ENCODE assay signal across 9 mouse cellular contexts in genomic region chr10:60834949-60835348, GRCm38 (mm10). TPM values are rescaled to one million over a fixed set of nuclear protein-coding genes. Genes with fewer than 3 reads are reported as not detected.
A peak's percentile ranks its signal among the peaks of the same experiment; 100 is the strongest.
DNase-seq lines count a peak whose midpoint lies in the region; ATAC-seq and TF ChIP-seq lines count a peak whose summit lies in the region.
"Had no signal": no experiment of that assay in that cellular context is flagged by ENCODE, and none has a peak within 500 bp of the region (broad histone marks: within the 10 kb centered on the region; RNA-seq: fewer than 3 reads in every experiment).

No protein-coding gene starts in this region.

- no peaks in the 10 kb centered on the region for H3K9me3 ChIP-seq in hindbrain, embryonic 11.5 days (ENCODE audit: control insufficient read depth, low read length)
- H3K9me3 ChIP-seq in hindbrain, embryonic 12.5 days (replicated peaks), result no peaks in the 10 kb centered on the region
- no peaks in the 10 kb centered on the region for H3K9me3 ChIP-seq in E14TG2a.4 (ENCODE audit: low read length)
- H3K9me3 ChIP-seq: liver, embryonic 15.5 days had no signal

- peaks cover 3% of the 10 kb centered on the region; the same call in 1 of the 2 replicates for H3K4me1 ChIP-seq in hindbrain, embryonic 11.5 days (replicated peaks; ENCODE audit: control insufficient read depth, insufficient read depth, low read length)
- peaks cover 14% of the 10 kb centered on the region for H3K4me1 ChIP-seq in hindbrain, embryonic 12.5 days
- H3K4me1 ChIP-seq in E14TG2a.4 (replicated peaks; ENCODE audit: low read depth, low read length), result peaks cover 43% of the 10 kb centered on the region
- peaks cover 14% of the 10 kb centered on the region for H3K4me1 ChIP-seq in testis, adult 2 months (ENCODE audit: control insufficient read depth, insufficient read depth, low read length)

- H3K36me3 ChIP-seq in hindbrain, embryonic 11.5 days (ENCODE audit: control insufficient read depth, insufficient read depth, low read length), result no peaks in the 10 kb centered on the region
- H3K36me3 ChIP-seq in hindbrain, embryonic 12.5 days, result no peaks in the 10 kb centered on the region
- H3K36me3 ChIP-seq in E14TG2a.4 (ENCODE audit: insufficient read depth, low read length), result no peaks in the 10 kb centered on the region
- no peaks in the 10 kb centered on the region for H3K36me3 ChIP-seq in testis, adult 2 months (ENCODE audit: control insufficient read depth, insufficient read depth, low read length)
- H3K36me3 ChIP-seq: liver, embryonic 15.5 days had no signal

- no peak overlapping the region for H3K4me3 ChIP-seq in hindbrain, embryonic 11.5 days (ENCODE audit: low read depth, low read length)
- no peak overlapping the region for H3K4me3 ChIP-seq in hindbrain, embryonic 12.5 days
- no peak overlapping the region for H3K4me3 ChIP-seq in E14TG2a.4 (replicated peaks; ENCODE audit: low read length)
- no peak overlapping the region for H3K4me3 ChIP-seq in layer of hippocampus, adult 2 months
- H3K4me3 ChIP-seq in testis, adult 2 months (ENCODE audit: control insufficient read depth, low read depth, low read length), result no peak overlapping the region
- H3K4me3 ChIP-seq: liver, embryonic 15.5 days had no signal

- H3K9ac ChIP-seq in hindbrain, embryonic 11.5 days (ENCODE audit: low read depth, low read length), result no peak overlapping the region
- no peak overlapping the region for H3K9ac ChIP-seq in hindbrain, embryonic 12.5 days
- H3K9ac ChIP-seq: liver, embryonic 15.5 days had no signal

- no peak overlapping the region for H3K4me2 ChIP-seq in hindbrain, embryonic 11.5 days (replicated peaks; ENCODE audit: low read depth, low read length)
- no peak overlapping the region for H3K4me2 ChIP-seq in hindbrain, embryonic 12.5 days (replicated peaks)
- H3K4me2 ChIP-seq: liver, embryonic 15.5 days had no signal

- no peak for ATAC-seq in hindbrain, embryonic 11.5 days (ENCODE audit: low FRiP score)
- no peak for ATAC-seq in hindbrain, embryonic 12.5 days (ENCODE audit: low FRiP score)
- ATAC-seq in megakaryocyte progenitor cell, adult 5-6 weeks (replicated peaks; ENCODE audit: poor library complexity), result peak; percentile 63

- no peak overlapping the region for H3K27ac ChIP-seq in hindbrain, embryonic 11.5 days (ENCODE audit: low read depth, low read length)
- H3K27ac ChIP-seq in hindbrain, embryonic 12.5 days, result no peak overlapping the region
- H3K27ac ChIP-seq in layer of hippocampus, adult 2 months, result no peak overlapping the region
- H3K27ac ChIP-seq in testis, adult 2 months (ENCODE audit: control insufficient read depth, insufficient read depth, low read depth, low read length), result no peak overlapping the region
- H3K27ac ChIP-seq: liver, embryonic 15.5 days had no signal

- peaks cover 41% of the 10 kb centered on the region for H3K27me3 ChIP-seq in hindbrain, embryonic 11.5 days (ENCODE audit: control insufficient read depth, insufficient read depth, low read length)
- H3K27me3 ChIP-seq in hindbrain, embryonic 12.5 days, result peaks cover 65% of the 10 kb centered on the region
- peaks cover 78% of the 10 kb centered on the region for H3K27me3 ChIP-seq in E14TG2a.4 (ENCODE audit: insufficient read depth, low read length)
- no peaks in the 10 kb centered on the region for H3K27me3 ChIP-seq in testis, adult 2 months (ENCODE audit: control insufficient read depth, insufficient read depth, low read length)

- TF ChIP-seq CTCF in E14TG2a.4 (conservative IDR thresholded peaks at IDR 0.05; ENCODE audit: low read length), result peak; percentile 98
- TF ChIP-seq CTCF in layer of hippocampus, adult 2 months (conservative IDR thresholded peaks at IDR 0.05), result peak; percentile 100
- peak; percentile 100 for TF ChIP-seq CTCF in testis, adult 2 months (IDR thresholded peaks at IDR 0.05; ENCODE audit: control insufficient read depth, insufficient read depth, insufficient replicate concordance, low read depth, low read length)

- TF ChIP-seq POLR2A in testis, adult 2 months (IDR thresholded peaks at IDR 0.05; ENCODE audit: control insufficient read depth, low read depth, low read length), result no peak

- DNase-seq in hindbrain, embryonic 11.5 days (ENCODE audit: low spot score), result peak; percentile 89
- DNase-seq in c-Kit-positive CD71-negative TER-119-negative erythroid progenitor cells, embryonic 14.5 days (ENCODE audit: low read depth), result peak; percentile 44
- peak; percentile 74 for DNase-seq in gastrocnemius, adult 18-20 months (ENCODE audit: low spot score)
- DNase-seq in layer of hippocampus, adult 2 months (ENCODE audit: low spot score in 2 of 2), result peak; percentile 42 to 83

- 3% methylated on average over 13 of the region's 13 CpGs for WGBS in hindbrain, embryonic 11.5 days
- 2% methylated on average over 13 of the region's 13 CpGs for WGBS in hindbrain, embryonic 12.5 days

RNA-seq across cellular contexts. Expression of gene Unc5b, which starts 3.6 kb away (rescaled TPM):
- polyA plus RNA-seq in hindbrain, embryonic 11.5 days (2014; fragmentation: Nextera tagmentation; extraction: Ambion mirVana), result 2.3 TPM in 2 replicates
- 3.4 and 4.3 TPM in 2 replicates for polyA plus RNA-seq in hindbrain, embryonic 12.5 days (2016; fragmentation: Nextera tagmentation; extraction: Ambion mirVana)
- 1 to 10 TPM; 1.3 to 3.3 TPM for total RNA-seq in gastrocnemius, adult 18-20 months (2021)
- 10 to 100 TPM; 10.7 to 11.2 TPM for total RNA-seq in layer of hippocampus, adult 2 months (2021)
- total RNA-seq in megakaryocyte progenitor cell, adult 5-6 weeks (2015), result not detected in 2 replicates
- not detected in 2 replicates for total RNA-seq in megakaryocyte progenitor cell, adult 5-6 weeks (2017)
- 0.86 and 1.2 TPM in 2 replicates for polyA plus RNA-seq in testis, adult 2 months (2012; rRNA removed)
